Mouse (Mus musculus): ENCODE results near the gene March9.
A peak's percentile ranks its signal among the peaks of the same experiment; 100 is the strongest.

The March9 gene

DNA sequence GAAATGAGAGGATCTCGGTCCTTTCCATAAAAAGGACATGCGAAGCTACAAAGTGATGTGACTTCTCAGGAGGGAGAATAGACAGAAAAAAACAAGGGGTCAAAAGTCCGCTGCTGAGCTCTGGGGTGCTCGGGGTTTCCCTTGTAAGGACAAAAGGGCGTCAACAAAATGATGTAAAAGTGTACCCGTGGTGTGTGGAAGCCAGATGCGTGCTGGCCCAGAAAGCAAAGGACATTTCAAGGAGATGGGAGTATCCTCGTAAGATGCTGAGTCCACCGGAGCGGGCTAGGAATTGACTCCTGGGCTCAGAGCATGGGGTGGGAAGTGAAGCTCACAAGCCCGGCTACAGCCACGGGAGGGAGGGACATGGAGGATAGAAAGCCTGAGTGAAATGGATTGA lies 22.3 kb downstream of the March9 start:
- no peak for DNase-seq (ENCODE audit: low spot score in 2 of 2)

DNA sequence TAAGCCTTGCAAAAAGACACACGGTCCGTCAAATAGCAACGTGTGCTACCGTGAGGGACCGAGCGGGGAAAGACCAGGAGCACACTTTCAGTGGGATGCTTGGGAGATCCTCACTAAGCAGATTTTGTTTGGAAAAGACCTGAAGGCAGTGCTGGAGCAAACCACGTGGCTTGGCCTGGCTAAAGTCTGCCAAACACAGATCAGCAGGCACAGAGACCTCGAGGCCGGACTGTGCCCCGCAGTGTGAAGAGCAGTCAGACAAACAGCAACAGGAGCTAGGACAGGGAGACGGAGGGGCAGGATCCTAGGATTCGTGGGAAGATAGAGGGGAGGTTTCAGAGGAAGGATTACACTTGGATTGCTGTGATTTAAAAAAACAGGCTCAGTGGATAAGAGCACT lies 23.7 kb downstream of the March9 start:
- DNase-seq (ENCODE audit: low spot score in 2 of 2), result no peak

DNA sequence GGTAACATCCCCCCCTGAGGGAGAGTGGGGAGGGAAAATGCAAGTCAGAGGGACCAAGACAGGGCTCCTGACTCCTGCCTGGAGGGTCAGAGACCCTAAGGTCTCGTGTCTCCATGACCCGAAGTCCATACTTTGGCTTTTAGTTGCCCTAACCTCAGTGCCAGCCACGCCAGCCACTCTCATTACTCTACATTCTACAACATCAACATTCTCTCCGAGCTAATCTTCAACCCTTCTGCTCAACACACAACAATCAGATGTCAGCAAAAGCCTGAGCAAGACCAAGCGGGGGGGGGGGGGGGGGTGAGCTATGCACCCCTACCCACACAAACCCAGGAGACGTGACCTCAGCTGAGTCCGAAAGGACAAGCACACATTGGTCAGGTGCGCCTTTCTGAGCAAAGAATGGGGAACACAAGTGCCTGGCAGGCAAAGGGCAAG lies 26.7 kb downstream of the March9 start:
- no peak for DNase-seq (ENCODE audit: low spot score in 2 of 2)

DNA sequence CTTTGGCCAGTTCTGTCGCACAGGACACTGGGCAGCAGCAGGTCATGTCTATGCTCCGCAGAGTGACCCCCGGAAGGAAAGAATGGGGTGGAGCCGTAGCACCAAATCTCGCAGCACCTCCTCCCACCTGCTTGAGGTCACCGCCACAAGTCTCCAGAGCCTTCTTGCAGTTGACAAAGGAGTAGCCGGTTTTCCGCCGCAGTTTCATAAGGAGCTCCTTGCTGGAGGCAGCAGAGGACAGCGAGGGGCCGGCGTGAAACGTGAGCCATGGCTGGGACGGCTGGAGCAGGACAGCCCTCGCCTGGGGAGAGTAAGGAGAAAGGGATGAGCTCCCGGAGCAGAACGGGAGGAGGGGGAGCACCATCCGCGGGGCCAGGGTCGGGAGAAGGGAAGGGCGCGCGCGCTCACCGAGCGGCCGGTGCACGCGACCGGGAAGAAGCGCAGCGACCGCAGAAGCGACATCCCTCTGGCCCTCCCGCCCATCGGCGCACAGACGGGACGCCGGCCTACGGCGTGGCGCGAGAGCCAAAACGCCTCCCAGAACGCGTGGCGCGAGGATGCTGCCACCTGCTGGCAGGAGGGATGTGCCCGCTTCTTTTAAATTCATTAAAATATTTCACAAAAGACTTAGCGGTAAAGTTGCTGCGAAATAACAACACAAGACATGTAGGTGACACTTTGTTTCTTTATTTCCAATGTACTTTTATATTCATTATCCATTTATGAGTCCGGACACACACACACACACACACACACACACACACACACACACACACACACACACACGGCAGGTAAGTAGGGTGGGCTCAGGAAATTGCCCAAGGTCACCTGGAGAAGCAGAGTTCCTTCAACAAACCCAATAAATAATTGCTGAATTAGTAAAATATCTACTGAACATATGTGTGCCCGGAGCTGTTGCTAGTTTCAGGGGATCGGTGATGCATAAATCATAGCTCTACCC lies 29.4 kb downstream of the March9 start, which contains the start of gene Tsfm:
Gene Tsfm, minus strand, starts transcription at position 505 of the 961 bp plus-strand sequence.
- DNase-seq (ENCODE audit: low spot score in 2 of 2), result peak; percentile 84 to 87

DNA sequence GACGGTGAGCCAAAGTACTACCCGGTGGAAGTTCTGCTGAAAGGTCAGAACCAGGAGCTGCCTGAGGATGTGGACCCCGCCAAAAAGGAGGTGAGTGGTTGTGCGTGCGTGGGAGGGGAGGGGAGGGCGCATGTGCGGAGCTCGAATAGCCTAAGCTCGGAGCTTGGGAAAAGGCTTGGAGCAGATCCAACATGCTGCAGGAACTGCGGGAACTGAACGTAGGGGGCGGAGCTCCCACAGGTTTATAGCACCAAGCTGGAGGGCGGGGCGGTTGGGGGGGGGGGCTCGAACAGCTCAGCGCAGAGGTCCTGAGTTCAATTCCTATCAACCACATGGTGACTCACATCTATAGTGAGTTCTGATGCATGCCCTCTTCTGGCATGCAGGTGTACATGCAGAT lies 41.6 kb downstream of the March9 start:
- no peak for DNase-seq (ENCODE audit: low spot score in 2 of 2)

DNA sequence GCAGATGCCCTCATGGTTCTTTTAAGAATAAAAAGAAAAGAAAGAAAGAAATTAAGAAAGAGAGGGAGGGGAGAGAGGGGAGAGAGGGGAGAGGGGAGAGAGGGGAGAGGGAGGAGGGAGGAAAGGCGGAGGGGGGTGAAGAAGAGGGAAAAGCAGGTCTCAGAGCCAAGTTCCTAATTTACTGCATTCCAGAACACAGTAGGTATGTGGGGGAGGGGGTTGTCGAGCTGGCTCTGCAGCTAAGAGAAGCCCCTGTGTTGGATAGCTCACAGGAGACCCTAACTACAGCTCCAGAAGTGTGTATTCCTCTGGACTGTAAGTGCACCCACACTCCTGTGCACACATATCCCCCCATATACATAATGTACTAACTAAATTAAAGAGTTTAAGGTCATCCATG lies 42.9 kb downstream of the March9 start:
- DNase-seq (ENCODE audit: low spot score in 2 of 2), result no peak

DNA sequence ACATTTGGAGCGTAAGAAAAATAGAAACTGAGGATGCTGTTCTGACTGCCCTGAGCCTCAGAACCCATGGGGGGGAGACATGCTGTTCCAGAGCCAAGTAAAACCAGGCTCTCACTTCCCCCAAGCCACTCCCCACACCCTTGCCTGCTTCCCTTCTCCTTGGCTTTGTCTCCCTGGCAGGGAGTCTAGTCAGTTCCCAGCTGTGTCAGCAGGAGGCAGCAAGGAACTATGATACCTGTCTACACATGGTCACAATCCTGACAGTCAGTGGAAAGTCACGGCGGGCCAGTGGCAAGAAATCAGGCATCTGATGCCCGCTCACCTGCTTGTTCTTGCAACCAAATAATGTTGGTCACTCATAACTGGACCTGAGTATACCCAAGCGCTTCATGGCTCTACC lies 43.5 kb downstream of the March9 start:
- no peak for DNase-seq (ENCODE audit: low spot score in 2 of 2)

Data from natural killer cell, adult 2 months (primary cell).